Mouse (Mus musculus): Measurements from ENCODE around the gene Galnt18. TPM values are rescaled to one million over a fixed set of nuclear protein-coding genes. Genes with fewer than 3 reads are reported as not detected.

The Galnt18 gene
- polyA plus RNA-seq, 1 experiment = 3.8 TPM

- Histone ChIP-seq H3K4me3 (ENCODE audit: low read depth, low read length) (no peak overlapping the region), H3K4me1 (ENCODE audit: control insufficient read depth, insufficient read depth, insufficient read length, low read length) (no peaks in the 10 kb centered on the region), H3K36me3 (ENCODE audit: control insufficient read depth, insufficient read depth, low read length) (no peaks in the 10 kb centered on the region), H3K27me3 (ENCODE audit: control insufficient read depth, insufficient read depth, low read length) (0 out of 2 replicates have a peak, but pooled peaks cover 4% of the 10 kb centered on the region), H3K27ac (ENCODE audit: insufficient read depth, low read depth, low read length) (no peak overlapping the region)
- TF ChIP-seq CTCF (IDR thresholded peaks at IDR 0.05; ENCODE audit: extremely low read depth, insufficient read length, insufficient replicate concordance, low read depth, low read length) (no peak), POLR2A (IDR thresholded peaks at IDR 0.05; ENCODE audit: low read depth, low read length) (no peak)
- 63% methylated on average over 7 of the region's 7 CpGs for WGBS
Measured at GRCm38 (mm10) chr7:111776160-111776559, 3.6 kb downstream of the Galnt18 start.

DNA sequence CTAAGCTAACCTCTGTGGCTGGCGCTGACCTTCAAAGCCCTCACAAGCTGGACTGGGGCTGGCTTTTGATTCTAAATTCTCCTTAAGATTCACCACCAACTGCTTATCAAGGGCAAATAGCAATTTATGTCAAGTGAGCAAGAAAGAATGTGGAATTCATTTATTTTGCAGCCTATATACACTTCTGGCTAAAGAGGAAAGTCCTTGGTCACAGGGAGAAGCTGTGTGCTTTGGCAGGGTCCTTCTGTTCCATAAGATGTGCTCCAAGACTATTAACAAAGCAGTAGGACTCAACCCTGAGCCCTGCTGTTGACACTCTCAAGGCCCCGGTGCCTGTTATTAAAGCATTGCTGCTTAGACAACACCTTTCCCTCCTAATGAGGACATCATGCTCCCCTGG is 7.4 kb downstream of the Galnt18 start:
- H3K27me3 ChIP-seq (ENCODE audit: control insufficient read depth, insufficient read depth, low read length) = no peaks in the 10 kb centered on the region
- TF ChIP-seq POLR2A (IDR thresholded peaks at IDR 0.05; ENCODE audit: low read depth, low read length) (no peak), CTCF (IDR thresholded peaks at IDR 0.05; ENCODE audit: extremely low read depth, insufficient read length, insufficient replicate concordance, low read depth, low read length) (no peak)
- H3K27ac ChIP-seq (ENCODE audit: insufficient read depth, low read depth, low read length) = no peak overlapping the region
- H3K4me3 ChIP-seq (ENCODE audit: low read depth, low read length) = no peak overlapping the region
- WGBS = 76% methylated on average over 2 of the region's 2 CpGs
- H3K36me3 ChIP-seq (ENCODE audit: control insufficient read depth, insufficient read depth, low read length) = no peaks in the 10 kb centered on the region
- H3K4me1 ChIP-seq (ENCODE audit: control insufficient read depth, insufficient read depth, insufficient read length, low read length) = no peaks in the 10 kb centered on the region

DNA sequence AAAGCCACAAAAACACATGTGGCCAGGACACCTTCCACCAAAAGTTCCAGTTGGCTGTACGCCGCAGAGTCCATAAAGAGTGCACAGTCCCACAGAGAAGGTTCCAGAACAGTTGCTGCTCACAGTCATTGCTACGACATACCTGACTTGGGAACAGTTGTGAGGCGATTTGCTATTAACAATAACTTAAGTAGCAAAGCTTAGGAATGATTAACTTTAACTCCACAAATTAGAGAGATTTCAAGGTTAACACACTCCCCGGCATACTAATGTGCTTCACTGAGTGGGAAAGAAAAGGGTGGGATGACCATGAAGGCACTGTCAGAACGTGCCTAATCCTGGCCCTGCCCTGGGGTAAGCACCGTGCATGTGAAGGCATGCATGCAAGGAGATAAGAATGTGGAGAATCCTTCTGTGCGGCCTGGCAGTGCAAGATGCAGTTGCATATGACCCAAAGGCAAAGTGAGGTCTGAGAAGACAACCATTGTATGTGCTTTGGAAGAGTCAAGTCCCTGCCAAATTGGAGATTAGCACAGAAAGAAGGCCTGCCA is 8.5 kb downstream of the Galnt18 start:
- Histone ChIP-seq H3K4me3 (ENCODE audit: low read depth, low read length) (no peak overlapping the region), H3K36me3 (ENCODE audit: control insufficient read depth, insufficient read depth, low read length) (no peaks in the 10 kb centered on the region), H3K27ac (ENCODE audit: insufficient read depth, low read depth, low read length) (no peak overlapping the region), H3K4me1 (ENCODE audit: control insufficient read depth, insufficient read depth, insufficient read length, low read length) (no peaks in the 10 kb centered on the region), H3K27me3 (ENCODE audit: control insufficient read depth, insufficient read depth, low read length) (no peaks in the 10 kb centered on the region)
- no peak for TF ChIP-seq POLR2A (IDR thresholded peaks at IDR 0.05; ENCODE audit: low read depth, low read length)
- no peak for TF ChIP-seq CTCF (IDR thresholded peaks at IDR 0.05; ENCODE audit: extremely low read depth, insufficient read length, insufficient replicate concordance, low read depth, low read length)
- WGBS = 41% methylated on average over 8 of the region's 8 CpGs

GRCm38 (mm10) chr7:111770585-111770984 is 9.2 kb downstream of the Galnt18 start:
- Histone ChIP-seq H3K27ac (ENCODE audit: insufficient read depth, low read depth, low read length) (no peak overlapping the region), H3K4me1 (ENCODE audit: control insufficient read depth, insufficient read depth, insufficient read length, low read length) (no peaks in the 10 kb centered on the region), H3K27me3 (ENCODE audit: control insufficient read depth, insufficient read depth, low read length) (no peaks in the 10 kb centered on the region), H3K36me3 (ENCODE audit: control insufficient read depth, insufficient read depth, low read length) (no peaks in the 10 kb centered on the region), H3K4me3 (ENCODE audit: low read depth, low read length) (no peak overlapping the region)
- no peak for TF ChIP-seq CTCF (IDR thresholded peaks at IDR 0.05; ENCODE audit: extremely low read depth, insufficient read length, insufficient replicate concordance, low read depth, low read length)
- WGBS = 82% methylated on average over 3 of the region's 3 CpGs

DNA sequence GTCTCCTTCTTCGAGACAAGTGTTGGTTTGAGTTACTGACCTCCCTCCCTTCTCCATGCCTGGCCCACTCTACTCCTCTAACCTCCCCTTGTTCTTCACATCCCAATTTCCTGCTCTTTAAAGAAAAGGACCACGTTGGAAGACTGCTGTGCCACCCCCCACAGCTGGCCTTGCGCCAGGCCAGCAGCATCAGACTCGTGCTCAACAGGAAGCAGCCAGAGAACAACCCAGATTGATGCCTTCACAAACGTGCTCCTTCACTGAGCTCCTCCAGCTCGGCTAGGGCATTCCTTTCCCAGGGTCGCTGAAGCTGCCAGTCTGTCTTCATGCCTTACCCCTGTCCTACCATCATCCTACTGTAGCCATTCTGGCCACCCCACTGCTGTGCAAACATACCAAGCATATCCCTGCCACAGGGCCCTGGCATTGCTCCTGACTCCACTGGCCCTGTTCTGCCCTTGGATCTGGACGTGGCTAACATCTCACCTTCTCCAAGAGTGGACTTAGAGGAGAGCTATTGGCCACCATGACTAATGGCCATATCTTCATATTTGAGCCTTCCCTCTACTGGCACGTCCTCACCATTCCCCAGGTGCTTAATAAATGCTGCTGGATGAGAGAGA is 13.5 kb downstream of the Galnt18 start:
- H3K27ac ChIP-seq (ENCODE audit: insufficient read depth, low read depth, low read length) = no peak overlapping the region
- WGBS = 62% methylated on average over 9 of the region's 9 CpGs
- no peak overlapping the region for H3K4me3 ChIP-seq (ENCODE audit: low read depth, low read length)
- no peaks in the 10 kb centered on the region for H3K4me1 ChIP-seq (ENCODE audit: control insufficient read depth, insufficient read depth, insufficient read length, low read length)
- no peaks in the 10 kb centered on the region for H3K27me3 ChIP-seq (ENCODE audit: control insufficient read depth, insufficient read depth, low read length)
- no peak for TF ChIP-seq CTCF (IDR thresholded peaks at IDR 0.05; ENCODE audit: extremely low read depth, insufficient read length, insufficient replicate concordance, low read depth, low read length)
- TF ChIP-seq POLR2A (IDR thresholded peaks at IDR 0.05; ENCODE audit: low read depth, low read length) = no peak
- no peaks in the 10 kb centered on the region for H3K36me3 ChIP-seq (ENCODE audit: control insufficient read depth, insufficient read depth, low read length)

DNA sequence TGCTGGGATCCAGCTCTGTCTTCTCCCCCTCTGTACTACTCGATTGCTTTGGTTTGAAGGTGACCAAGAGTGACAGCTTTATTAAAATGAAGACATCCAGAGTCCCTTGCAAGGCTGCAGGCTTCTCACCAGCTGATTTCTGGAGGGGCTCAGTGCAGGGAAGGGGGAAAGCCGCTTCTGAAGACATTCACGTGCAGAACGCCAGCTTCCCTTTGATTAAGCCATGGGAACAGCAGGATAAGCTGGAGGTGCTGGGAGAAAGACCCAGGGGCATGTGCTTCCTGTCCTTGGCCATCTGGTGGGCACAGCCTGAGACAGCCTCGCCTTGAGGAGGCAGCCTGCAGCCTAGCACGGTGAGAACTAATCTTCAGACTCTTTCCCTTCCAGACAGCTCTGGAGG is 17.0 kb downstream of the Galnt18 start:
- TF ChIP-seq CTCF (IDR thresholded peaks at IDR 0.05; ENCODE audit: extremely low read depth, insufficient read length, insufficient replicate concordance, low read depth, low read length) (no peak), POLR2A (IDR thresholded peaks at IDR 0.05; ENCODE audit: low read depth, low read length) (no peak)
- 58% methylated on average over 6 of the region's 6 CpGs for WGBS
- Histone ChIP-seq H3K4me1 (ENCODE audit: control insufficient read depth, insufficient read depth, insufficient read length, low read length) (no peaks in the 10 kb centered on the region), H3K27ac (ENCODE audit: insufficient read depth, low read depth, low read length) (no peak overlapping the region), H3K27me3 (ENCODE audit: control insufficient read depth, insufficient read depth, low read length) (no peaks in the 10 kb centered on the region), H3K36me3 (ENCODE audit: control insufficient read depth, insufficient read depth, low read length) (no peaks in the 10 kb centered on the region), H3K4me3 (ENCODE audit: low read depth, low read length) (no peak overlapping the region)

- Histone ChIP-seq H3K27ac (ENCODE audit: insufficient read depth, low read depth, low read length) (no peak overlapping the region), H3K4me1 (ENCODE audit: control insufficient read depth, insufficient read depth, insufficient read length, low read length) (no peaks in the 10 kb centered on the region), H3K27me3 (ENCODE audit: control insufficient read depth, insufficient read depth, low read length) (no peaks in the 10 kb centered on the region), H3K36me3 (ENCODE audit: control insufficient read depth, insufficient read depth, low read length) (no peaks in the 10 kb centered on the region), H3K4me3 (ENCODE audit: low read depth, low read length) (no peak overlapping the region)
- 84% methylated on average over 3 of the region's 3 CpGs for WGBS
- TF ChIP-seq CTCF (IDR thresholded peaks at IDR 0.05; ENCODE audit: extremely low read depth, insufficient read length, insufficient replicate concordance, low read depth, low read length) (no peak), POLR2A (IDR thresholded peaks at IDR 0.05; ENCODE audit: low read depth, low read length) (no peak)
Measured at GRCm38 (mm10) chr7:111748571-111749071, 31.2 kb downstream of the Galnt18 start.

Measured in small intestine, adult 2 months (tissue).